Mouse (Mus musculus): ENCODE measurements around the gene Zdhhc1. TPM values are rescaled to one million over a fixed set of nuclear protein-coding genes. Genes with fewer than 3 reads are reported as not detected.
A peak's percentile ranks its signal among the peaks of the same experiment; 100 is the strongest.

Zdhhc1 gene
- total RNA-seq (2014; rRNA removed; ENCODE audit: low replicate concordance) = 37.8 and 56.2 TPM in 2 replicates
- polyA plus RNA-seq (2015; fragmentation: Nextera tagmentation; extraction: Ambion mirVana) = 19.1 TPM in 2 replicates

DNA sequence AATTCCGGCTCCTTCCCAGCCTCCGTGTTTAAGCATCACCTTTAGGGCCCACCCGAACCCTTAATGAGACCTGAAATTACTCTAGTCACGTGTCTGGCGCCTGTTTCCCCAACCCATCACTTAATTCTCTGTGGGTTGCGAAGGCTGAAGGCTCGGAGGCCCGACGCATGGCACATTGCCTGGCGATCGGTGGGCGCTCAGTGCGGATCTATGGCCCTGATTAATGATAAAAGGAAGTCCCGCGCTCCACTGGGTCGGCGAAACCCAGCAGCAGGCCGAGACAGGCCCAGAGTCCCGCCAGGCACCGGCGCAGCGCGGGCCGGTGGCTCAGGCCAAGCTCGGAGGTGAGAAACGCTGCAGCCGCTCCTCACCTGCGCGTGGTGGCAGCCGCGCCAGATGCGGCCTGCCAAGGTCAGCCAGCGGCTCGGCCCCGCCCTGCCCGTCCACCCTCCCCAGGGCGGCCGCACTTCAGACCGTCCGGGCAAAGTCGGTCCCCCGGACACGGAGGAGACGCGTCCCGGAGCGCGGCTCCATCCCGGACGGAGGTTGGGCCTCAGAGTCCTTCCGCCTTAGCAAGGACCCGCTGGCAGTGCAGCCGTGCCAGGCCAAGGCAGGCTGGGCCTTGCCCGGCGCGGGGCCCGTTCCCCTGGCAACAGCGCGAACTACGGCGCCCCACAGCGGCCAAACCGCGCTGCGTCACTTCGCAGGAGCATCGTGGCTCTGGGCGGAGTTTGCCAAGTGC lies at the start of gene Zdhhc1:
Zdhhc1 (minus strand) TSS at position 464 of the 742 bp plus-strand sequence.
- no peaks in the 10 kb centered on the region for H3K27me3 ChIP-seq (ENCODE audit: control insufficient read depth, insufficient read depth, low read length)
- TF ChIP-seq EP300 (IDR thresholded peaks at IDR 0.05; ENCODE audit: low read depth) (no peak), CTCF (IDR thresholded peaks at IDR 0.05; ENCODE audit: low read depth) (peak; percentile 50)
- whole genome bisulfite sequencing = 1% methylated on average over 62 of the region's 68 CpGs
- H3K9me3 ChIP-seq (replicated peaks; ENCODE audit: control insufficient read depth, low read length) = no peaks in the 10 kb centered on the region
- H3K36me3 ChIP-seq (replicated peaks; ENCODE audit: control insufficient read depth, insufficient read depth, low read length) = no peaks in the 10 kb centered on the region
- DNase-seq (ENCODE audit: low spot score) (peak; percentile 76), ATAC-seq (ENCODE audit: insufficient read depth, low read depth) (peak; percentile 90)
- H3K27ac ChIP-seq (ENCODE audit: low read depth) = peak within 1 kb of the TSS; percentile 68
- peak within 1 kb of the TSS; percentile 90 for H3K9ac ChIP-seq (replicated peaks; ENCODE audit: low read depth, low read length)
- H3K4me3 ChIP-seq (ENCODE audit: low read depth, low read length) = peak within 1 kb of the TSS; percentile 95
- peaks cover 11% of the 10 kb centered on the region; the same call in 1 of the 2 replicates for H3K4me1 ChIP-seq (ENCODE audit: control insufficient read depth, insufficient read depth)
- peak within 1 kb of the TSS; percentile 93 for H3K4me2 ChIP-seq (ENCODE audit: low read depth, low read length)

DNA sequence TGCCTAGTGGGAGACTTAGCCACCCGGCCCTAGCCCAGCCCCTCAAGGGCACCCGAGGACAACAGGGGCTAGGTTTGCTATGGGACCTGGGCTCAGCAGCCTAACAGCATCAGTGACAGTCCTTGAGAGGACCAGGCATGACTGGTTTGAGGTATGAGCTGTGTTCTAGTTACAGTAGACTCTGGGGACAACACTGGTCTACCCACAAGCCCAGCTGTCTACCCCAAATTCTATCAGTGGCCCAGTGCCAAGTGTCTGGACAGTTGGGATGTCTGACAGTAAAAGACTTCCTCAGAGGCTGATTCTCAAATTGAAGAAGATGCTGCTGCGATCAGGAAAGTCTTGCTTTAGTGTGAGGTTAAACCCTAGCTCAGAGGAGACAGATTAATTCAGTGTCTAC lies 48.5 kb upstream of the Zdhhc1 start:
- TF ChIP-seq CTCF (IDR thresholded peaks at IDR 0.05; ENCODE audit: low read depth) = no peak
- TF ChIP-seq EP300 (IDR thresholded peaks at IDR 0.05; ENCODE audit: low read depth) = no peak
- Histone ChIP-seq H3K4me2 (ENCODE audit: low read depth, low read length) (no peak overlapping the region), H3K9me3 (replicated peaks; ENCODE audit: control insufficient read depth, low read length) (no peaks in the 10 kb centered on the region), H3K9ac (replicated peaks; ENCODE audit: low read depth, low read length) (no peak overlapping the region), H3K27ac (ENCODE audit: low read depth) (peak overlapping the region; percentile 41; the same call in 1 of the 2 replicates), H3K4me3 (ENCODE audit: low read depth, low read length) (no peak overlapping the region), H3K4me1 (ENCODE audit: control insufficient read depth, insufficient read depth) (peaks cover 36% of the 10 kb centered on the region), H3K27me3 (ENCODE audit: control insufficient read depth, insufficient read depth, low read length) (no peaks in the 10 kb centered on the region), H3K36me3 (replicated peaks; ENCODE audit: control insufficient read depth, insufficient read depth, low read length) (peaks cover 5% of the 10 kb centered on the region)
- WGBS = 53% methylated on average over 3 of the region's 3 CpGs
- ATAC-seq (ENCODE audit: insufficient read depth, low read depth) = no peak
- DNase-seq (ENCODE audit: low spot score) = no peak

DNA sequence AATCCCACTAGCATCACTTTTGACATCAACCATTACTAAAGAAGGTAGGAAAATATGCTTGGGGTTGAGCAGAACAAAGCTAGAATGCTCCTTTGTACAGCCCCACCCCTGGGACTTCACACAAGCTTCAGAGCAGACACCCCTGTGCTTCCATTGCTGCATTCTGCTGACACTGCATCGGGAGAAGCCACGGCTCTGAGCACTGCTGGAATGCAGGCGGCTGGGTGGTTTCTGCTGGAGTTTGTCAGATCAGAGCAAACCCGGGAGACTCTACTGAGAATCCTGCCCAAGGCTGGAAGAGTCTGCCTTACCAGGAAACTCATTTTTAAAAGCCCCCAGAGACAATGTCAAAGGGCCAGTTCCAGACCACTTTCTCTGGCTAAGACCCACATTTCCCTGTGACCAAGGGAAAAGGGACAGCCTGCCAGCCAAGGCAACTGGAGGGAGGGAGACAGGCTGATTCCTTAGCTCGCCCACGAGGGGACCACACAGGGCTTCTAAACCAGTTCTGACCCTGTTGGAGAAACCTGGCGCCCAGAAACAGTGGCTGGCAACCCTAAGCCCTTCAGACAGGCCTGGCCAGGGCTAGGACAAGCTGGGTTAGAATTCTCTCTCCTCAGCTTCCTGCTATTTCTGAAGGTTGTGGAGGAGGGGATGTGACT lies 48.0 kb upstream of the Zdhhc1 start:
- ATAC-seq (ENCODE audit: insufficient read depth, low read depth) (peak; percentile 31; the same call in 1 of the 2 replicates), DNase-seq (ENCODE audit: low spot score) (peak; percentile 33)
- no peak overlapping the region for H3K9ac ChIP-seq (replicated peaks; ENCODE audit: low read depth, low read length)
- TF ChIP-seq EP300 (IDR thresholded peaks at IDR 0.05; ENCODE audit: low read depth) (no peak), CTCF (IDR thresholded peaks at IDR 0.05; ENCODE audit: low read depth) (no peak)
- H3K4me2 ChIP-seq (ENCODE audit: low read depth, low read length) = no peak overlapping the region
- no peak overlapping the region for H3K4me3 ChIP-seq (ENCODE audit: low read depth, low read length)
- peak overlapping the region; percentile 41 for H3K27ac ChIP-seq (ENCODE audit: low read depth)
- H3K27me3 ChIP-seq (ENCODE audit: control insufficient read depth, insufficient read depth, low read length) = no peaks in the 10 kb centered on the region
- peaks cover 36% of the 10 kb centered on the region for H3K4me1 ChIP-seq (ENCODE audit: control insufficient read depth, insufficient read depth)
- H3K9me3 ChIP-seq (replicated peaks; ENCODE audit: control insufficient read depth, low read length) = no peaks in the 10 kb centered on the region
- WGBS = 39% methylated on average over 7 of the region's 7 CpGs
- peaks cover 6% of the 10 kb centered on the region for H3K36me3 ChIP-seq (replicated peaks; ENCODE audit: control insufficient read depth, insufficient read depth, low read length)

DNA sequence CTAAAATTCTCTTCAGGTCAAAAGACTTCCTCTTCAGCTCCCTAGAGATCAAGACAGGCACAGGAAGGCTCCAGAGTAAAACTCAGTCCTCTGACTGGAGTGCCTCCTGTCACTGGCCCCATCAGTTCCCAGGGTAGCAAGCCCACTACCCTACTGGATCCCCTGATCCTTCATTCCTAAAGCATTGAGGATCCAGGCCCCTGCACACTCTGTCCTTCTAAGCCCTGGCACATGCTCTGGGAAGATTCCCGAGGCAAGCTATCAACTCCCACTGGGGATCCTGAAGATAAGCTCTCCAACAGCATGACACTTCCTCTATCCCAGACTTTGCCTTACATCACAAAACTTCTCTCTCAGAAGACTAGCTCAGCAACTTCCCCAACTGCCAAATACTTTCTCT lies 47.0 kb upstream of the Zdhhc1 start:
- no peak overlapping the region for H3K9ac ChIP-seq (replicated peaks; ENCODE audit: low read depth, low read length)
- 5% methylated on average over 1 of the region's 1 CpGs for WGBS
- peaks cover 16% of the 10 kb centered on the region for H3K36me3 ChIP-seq (replicated peaks; ENCODE audit: control insufficient read depth, insufficient read depth, low read length)
- peaks cover 36% of the 10 kb centered on the region for H3K4me1 ChIP-seq (ENCODE audit: control insufficient read depth, insufficient read depth)
- no peak for ATAC-seq (ENCODE audit: insufficient read depth, low read depth)
- no peak overlapping the region for H3K4me2 ChIP-seq (ENCODE audit: low read depth, low read length)
- H3K4me3 ChIP-seq (ENCODE audit: low read depth, low read length) = no peak overlapping the region
- peak; percentile 22 for DNase-seq (ENCODE audit: low spot score)
- no peaks in the 10 kb centered on the region for H3K27me3 ChIP-seq (ENCODE audit: control insufficient read depth, insufficient read depth, low read length)
- H3K9me3 ChIP-seq (replicated peaks; ENCODE audit: control insufficient read depth, low read length) = no peaks in the 10 kb centered on the region
- TF ChIP-seq CTCF (IDR thresholded peaks at IDR 0.05; ENCODE audit: low read depth) (no peak), EP300 (IDR thresholded peaks at IDR 0.05; ENCODE audit: low read depth) (no peak)
- H3K27ac ChIP-seq (ENCODE audit: low read depth) = peak overlapping the region; percentile 41

DNA sequence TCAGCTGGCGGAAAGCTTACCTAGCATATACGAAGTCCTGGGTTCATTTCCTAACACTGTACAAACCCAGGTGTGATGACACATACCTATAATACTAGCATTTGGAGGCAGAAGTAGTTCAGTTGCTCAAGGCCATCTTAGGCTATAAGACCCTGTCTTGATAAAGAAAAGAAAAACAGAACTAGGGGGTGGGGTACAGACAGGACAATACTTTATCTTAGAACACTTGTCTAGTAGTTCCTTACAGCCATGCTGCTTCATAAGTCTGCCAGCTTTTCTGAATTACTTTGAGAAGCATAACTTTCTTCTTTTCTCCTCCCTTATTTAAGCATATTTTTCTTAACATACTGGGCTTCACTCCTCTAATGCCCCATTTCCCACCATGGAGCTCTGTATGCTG lies 46.1 kb upstream of the Zdhhc1 start:
- ATAC-seq (ENCODE audit: insufficient read depth, low read depth) = no peak
- H3K4me3 ChIP-seq (ENCODE audit: low read depth, low read length) = no peak overlapping the region
- TF ChIP-seq EP300 (IDR thresholded peaks at IDR 0.05; ENCODE audit: low read depth) = no peak
- TF ChIP-seq CTCF (IDR thresholded peaks at IDR 0.05; ENCODE audit: low read depth) = no peak
- H3K9me3 ChIP-seq (replicated peaks; ENCODE audit: control insufficient read depth, low read length) = no peaks in the 10 kb centered on the region
- peaks cover 23% of the 10 kb centered on the region for H3K36me3 ChIP-seq (replicated peaks; ENCODE audit: control insufficient read depth, insufficient read depth, low read length)
- H3K4me2 ChIP-seq (ENCODE audit: low read depth, low read length) = no peak overlapping the region
- peaks cover 36% of the 10 kb centered on the region for H3K4me1 ChIP-seq (ENCODE audit: control insufficient read depth, insufficient read depth)
- no peak overlapping the region for H3K9ac ChIP-seq (replicated peaks; ENCODE audit: low read depth, low read length)
- H3K27me3 ChIP-seq (ENCODE audit: control insufficient read depth, insufficient read depth, low read length) = no peaks in the 10 kb centered on the region
- WGBS = 91% methylated on average over 2 of the region's 2 CpGs
- H3K27ac ChIP-seq (ENCODE audit: low read depth) = no peak overlapping the region
- DNase-seq (ENCODE audit: low spot score) = no peak
